Mouse (Mus musculus) olfactory bulb, adult 2 months (tissue): Measurements from ENCODE around the gene Arhgap23. TPM values are rescaled to one million over a fixed set of nuclear protein-coding genes. Genes with fewer than 3 reads are reported as not detected.

Experiments
- H3K27ac ChIP-seq: fragments of 200-500 bp; 2 replicates; pipeline ENCODE4 v1.5.1; 2012; ENCODE audit warnings: low read depth, low read length; ENCODE audit not compliant: insufficient read depth
- H3K4me1 ChIP-seq: fragments of 200-500 bp; 2 replicates; pipeline ENCODE4 v1.6.1; 2012; ENCODE audit warnings: low read length; ENCODE audit not compliant: control insufficient read depth, insufficient read depth
- H3K4me3 ChIP-seq: fragments of 200-500 bp; 2 replicates; pipeline ENCODE4 v1.5.1; 2012; ENCODE audit warnings: mild to moderate bottlenecking, low read depth, low read length, moderate library complexity; ENCODE audit not compliant: insufficient read depth
- CTCF ChIP-seq: fragments of 200-500 bp; IDR thresholded peaks from 2 replicates; pipeline ENCODE4 v1.5.1; 2012; ENCODE audit warnings: low read depth, mild to moderate bottlenecking, low read length, moderate library complexity; ENCODE audit not compliant: insufficient read depth
- POLR2A ChIP-seq: fragments of 200-500 bp; IDR thresholded peaks from 2 replicates; pipeline ENCODE4 v1.6.1; 2012; ENCODE audit warnings: mild to moderate bottlenecking, low read depth, low read length, moderate library complexity; ENCODE audit not compliant: insufficient read depth
- WGBS: fragments of 180-500 bp; shearing (Covaris S2); methylation state at CpG from one replicate; pipeline ENCODE4 v1.1.7; 2018; 5-methylcytosine and 5-hydroxymethylcytosine counted together
- polyA plus RNA-seq: library from polyadenylated mRNA; stranded (reverse); fragments of >200 nt; gene quantifications from 2 replicates; pipeline ENCODE4 v1.2.4, GENCODE M21; 2012; ENCODE audit warnings: low replicate concordance; ENCODE audit not compliant: missing spikeins, insufficient read depth, insufficient read length

The Arhgap23 gene
- polyA plus RNA-seq, 1 experiment: not detected

DNA sequence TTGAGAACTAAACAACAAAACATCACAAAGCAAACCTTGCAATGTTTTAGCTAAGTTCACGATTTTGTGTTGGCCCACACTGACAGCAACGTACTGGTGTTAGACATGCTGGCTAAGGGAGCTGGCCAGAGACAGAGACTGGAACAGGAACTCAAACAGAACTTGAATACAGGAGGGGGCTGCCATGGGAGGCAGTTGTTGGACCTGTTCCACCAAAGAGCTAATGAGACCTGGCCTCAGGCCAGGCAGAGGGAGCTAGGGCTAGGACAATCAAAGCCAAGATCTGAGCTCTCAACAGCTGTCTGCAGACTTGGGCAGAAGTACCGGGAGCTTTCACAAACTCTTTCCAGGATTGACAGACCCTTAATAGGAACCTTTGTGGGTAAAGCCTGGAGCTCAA, 125.3 kb downstream of the Arhgap23 start:
- Histone ChIP-seq H3K27ac (no peak overlapping the region), H3K4me1 (peaks cover 50% of the 10 kb centered on the region), H3K4me3 (no peak overlapping the region)
- WGBS: 37% methylated on average over 3 of the region's 3 CpGs
- TF ChIP-seq CTCF: no peak
- TF ChIP-seq POLR2A: no peak

DNA sequence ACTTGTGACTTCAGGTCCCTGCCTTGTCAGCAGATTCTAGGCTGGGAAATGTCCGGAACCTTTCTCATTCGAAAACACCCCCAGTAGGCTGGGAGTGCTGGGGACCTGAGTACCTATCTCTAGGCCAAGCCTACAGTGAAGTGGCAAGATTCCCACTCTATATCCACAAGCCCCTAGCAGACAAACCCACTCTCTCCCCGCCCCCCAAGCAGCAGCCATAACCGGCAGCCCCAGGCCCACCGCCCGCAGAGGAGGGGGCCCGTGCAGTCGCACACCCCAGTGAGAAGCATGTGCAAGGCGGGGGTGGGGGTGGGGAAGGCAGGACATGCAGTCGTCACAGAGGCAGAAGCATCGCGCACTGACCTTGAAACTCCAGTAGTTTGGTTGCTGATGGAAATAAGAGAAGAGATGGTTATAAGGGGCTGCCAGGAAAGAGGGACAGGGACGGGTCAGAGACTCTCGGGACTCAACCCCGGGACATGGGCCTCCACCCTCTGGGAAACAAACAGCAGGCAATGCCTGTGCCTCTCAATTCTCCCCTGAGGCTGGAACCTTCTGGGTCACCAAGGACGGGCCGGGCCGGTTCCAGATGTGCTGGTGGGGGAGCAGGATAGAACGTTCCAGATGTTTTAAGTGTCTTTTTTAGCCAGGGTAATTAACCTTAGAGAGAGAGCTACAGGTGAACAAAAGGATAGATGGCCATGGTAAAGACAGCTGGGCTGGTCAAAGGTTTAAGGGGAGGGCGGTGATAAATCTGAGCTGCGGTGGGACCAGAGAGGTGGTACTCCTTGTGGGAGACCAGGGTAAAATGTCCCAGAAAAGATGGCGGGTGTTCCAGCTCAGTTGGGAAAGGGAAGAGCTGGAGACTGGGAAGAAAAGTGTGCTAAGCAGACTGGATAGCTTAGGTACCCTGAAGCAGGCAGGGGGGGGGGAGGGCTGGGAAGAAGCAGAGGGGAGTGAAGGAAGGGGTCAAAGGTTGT, 127.1 kb downstream of the Arhgap23 start:
- no peak overlapping the region for H3K4me3 ChIP-seq
- TF ChIP-seq POLR2A (no peak), CTCF (no peak)
- WGBS: 80% methylated on average over 22 of the region's 22 CpGs
- H3K27ac ChIP-seq: no peak overlapping the region
- peaks cover 46% of the 10 kb centered on the region for H3K4me1 ChIP-seq

GRCm38 (mm10) chr11:97543181-97543733, 127.9 kb downstream of the Arhgap23 start:
- WGBS: 43% methylated on average over 12 of the region's 12 CpGs
- Histone ChIP-seq H3K4me3 (no peak overlapping the region), H3K4me1 (peaks cover 50% of the 10 kb centered on the region), H3K27ac (peak overlapping the region; percentile 0)
- TF ChIP-seq CTCF: peak; percentile 9; the same call in 1 of the 2 replicates
- 0 out of 2 replicates have a peak, but pooled peaks have one; percentile 10 for TF ChIP-seq POLR2A

DNA sequence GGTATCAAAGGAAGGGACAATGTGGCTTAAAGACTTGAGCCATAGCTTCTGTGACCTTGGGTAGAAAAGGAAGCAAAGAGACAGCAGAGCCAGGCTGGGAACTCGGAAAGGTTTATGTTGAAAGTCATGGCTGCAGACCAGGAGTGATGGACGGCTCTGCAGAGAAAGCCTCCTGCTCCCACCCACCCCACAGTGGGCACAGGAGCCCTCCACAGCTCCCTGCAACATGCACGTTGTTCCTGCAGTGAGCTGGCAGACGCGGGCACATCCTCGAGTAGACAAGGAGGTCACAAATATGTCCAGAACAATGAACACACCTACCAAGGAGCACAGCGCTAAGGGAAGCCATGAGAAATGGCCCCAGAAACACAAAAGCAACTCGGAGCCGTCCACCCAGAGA, 128.6 kb downstream of the Arhgap23 start:
- TF ChIP-seq POLR2A (no peak), CTCF (no peak)
- Histone ChIP-seq H3K4me3 (no peak overlapping the region), H3K4me1 (peaks cover 50% of the 10 kb centered on the region), H3K27ac (peak overlapping the region; percentile 0)
- 78% methylated on average over 9 of the region's 9 CpGs for WGBS

GRCm38 (mm10) chr11:97545808-97546560, 130.7 kb downstream of the Arhgap23 start:
- Histone ChIP-seq H3K4me3 (peak overlapping the region; percentile 68), H3K27ac (no peak overlapping the region), H3K4me1 (peaks cover 44% of the 10 kb centered on the region)
- WGBS: 13% methylated on average over 26 of the region's 26 CpGs
- TF ChIP-seq CTCF: no peak

DNA sequence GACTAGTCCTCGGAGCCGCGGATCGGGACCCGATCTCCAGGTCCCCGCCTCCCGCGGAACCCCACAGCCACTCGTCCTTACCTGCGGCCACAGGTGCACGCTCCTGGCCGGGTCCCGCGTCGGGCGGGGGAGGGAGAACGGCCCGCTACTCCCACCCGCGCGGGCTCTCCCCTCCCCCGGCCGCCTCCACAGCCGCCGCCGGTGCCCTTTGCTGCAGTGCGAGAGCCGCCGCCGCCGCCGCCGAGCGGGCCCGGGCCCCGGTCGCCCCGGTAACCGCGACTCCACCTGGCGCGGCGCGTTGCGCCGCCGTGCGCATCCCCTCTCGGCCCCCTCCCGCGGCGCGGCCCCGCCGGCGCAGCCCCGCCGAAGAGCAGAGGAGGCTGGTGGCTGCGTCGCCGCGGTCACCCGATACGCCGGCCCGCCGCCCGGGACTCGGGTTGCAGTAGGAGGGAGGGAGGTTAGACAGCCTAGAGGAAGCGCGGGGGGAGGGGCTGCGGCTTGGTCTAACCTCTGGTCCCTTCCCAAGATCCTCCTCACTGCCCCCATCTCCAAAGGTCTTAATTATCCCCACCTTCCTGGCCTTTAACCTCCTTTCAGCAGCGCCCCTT, 131.6 kb downstream of the Arhgap23 start:
- H3K4me1 ChIP-seq: peaks cover 53% of the 10 kb centered on the region

DNA sequence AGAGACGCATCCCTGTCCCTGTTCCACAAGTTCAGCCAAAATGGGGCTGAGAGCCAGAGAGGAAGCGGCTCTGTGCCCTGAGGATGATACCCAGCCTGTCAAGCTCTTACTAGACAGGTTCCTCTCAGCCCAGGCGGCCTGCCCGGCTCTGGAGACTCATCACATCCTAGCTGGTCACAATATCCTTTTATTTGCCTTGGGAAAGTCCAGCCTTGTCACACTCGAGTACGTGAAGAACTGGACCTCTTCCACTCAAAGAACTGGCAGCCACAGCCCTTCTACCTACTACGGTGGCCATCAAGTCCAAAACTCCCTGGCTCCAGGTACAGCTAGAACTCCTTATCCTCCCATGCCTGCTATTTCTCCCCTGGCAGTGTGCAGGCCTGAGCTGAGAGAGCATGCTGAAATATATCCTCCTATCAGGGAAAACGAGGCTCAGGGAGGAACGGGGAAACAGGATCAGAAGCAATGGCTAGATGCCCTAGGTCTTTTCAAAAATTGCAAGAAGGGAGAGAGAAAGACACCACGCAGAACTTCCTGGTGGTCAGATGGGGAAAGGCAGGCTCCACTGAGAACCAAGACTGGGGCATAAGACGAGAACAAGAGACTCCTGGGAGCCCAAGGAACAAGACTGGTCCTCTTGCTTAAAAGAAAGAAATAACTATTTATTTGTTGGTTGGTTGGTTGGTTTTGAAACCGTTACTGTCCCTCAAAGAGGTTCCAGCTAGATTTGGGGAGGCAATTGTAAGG, 132.8 kb downstream of the Arhgap23 start:
- H3K4me3 ChIP-seq: no peak overlapping the region
- no peak overlapping the region for H3K27ac ChIP-seq
- peaks cover 57% of the 10 kb centered on the region for H3K4me1 ChIP-seq
- 75% methylated on average over 12 of the region's 12 CpGs for WGBS
- TF ChIP-seq CTCF: 0 out of 2 replicates have a peak, but pooled peaks have one; percentile 5
- TF ChIP-seq POLR2A: no peak

More for the DNA sequence above, 131.6 kb downstream of the Arhgap23 start:
- peak overlapping the region; percentile 68 for H3K4me3 ChIP-seq
- H3K27ac ChIP-seq: 0 out of 2 replicates have a peak overlapping the region, but pooled peaks have one; percentile 16
- under 1% methylated on average over 55 of the region's 73 CpGs for WGBS
- TF ChIP-seq CTCF (no peak), POLR2A (no peak)

GRCm38 (mm10) chr11:97548757-97549156, 133.4 kb downstream of the Arhgap23 start:
- no peak overlapping the region for H3K27ac ChIP-seq
- TF ChIP-seq CTCF (no peak), POLR2A (no peak)
- peaks cover 52% of the 10 kb centered on the region for H3K4me1 ChIP-seq
- 84% methylated on average over 8 of the region's 8 CpGs for WGBS
- H3K4me3 ChIP-seq: no peak overlapping the region

Other genes starting within 250 kb of the Arhgap23 start
- gene Kpnb1, start 227.7 kb upstream of the Arhgap23 start, polyA plus RNA-seq: 234 TPM in 1 of 2 replicates, not detected in the other
- 421 TPM in 1 of 2 replicates, not detected in the other for gene Npepps, start 134.9 kb upstream of the Arhgap23 start, polyA plus RNA-seq
- gene Mrpl45, start 99.8 kb upstream of the Arhgap23 start, polyA plus RNA-seq: not detected in 2 replicates
- not detected in 2 replicates for gene Gpr179, start 63.5 kb upstream of the Arhgap23 start, polyA plus RNA-seq
- not detected in 2 replicates for gene Socs7, start 53.0 kb upstream of the Arhgap23 start, polyA plus RNA-seq
- not detected in 2 replicates for gene 4933428G20Rik, start 84.8 kb downstream of the Arhgap23 start, polyA plus RNA-seq
- gene Srcin1, start 160.7 kb downstream of the Arhgap23 start, polyA plus RNA-seq: not detected in 2 replicates
- gene Epop, start 214.2 kb downstream of the Arhgap23 start, polyA plus RNA-seq: not detected in 2 replicates
- gene Mllt6, start 247.9 kb downstream of the Arhgap23 start, polyA plus RNA-seq: 69.4 and 106 TPM in 2 replicates